Mouse (Mus musculus) small intestine, adult 2 months (tissue): ENCODE data around the gene Ipo4.

Source experiments
- CTCF ChIP-seq: fragments of 200-500 bp; IDR thresholded peaks from 2 replicates; pipeline ENCODE4 v1.5.1; 2012; ENCODE audit warnings: low read depth, mild to moderate bottlenecking, control low read depth, inconsistent platforms, low read length, moderate library complexity, mixed read lengths; ENCODE audit not compliant: insufficient replicate concordance, insufficient read length; ENCODE audit errors: extremely low read depth
- POLR2A ChIP-seq: fragments of 200-500 bp; IDR thresholded peaks from 2 replicates; pipeline ENCODE4 v1.6.1; 2012; ENCODE audit warnings: low read depth, mild to moderate bottlenecking, control low read depth, inconsistent platforms, low read length, moderate library complexity

DNA sequence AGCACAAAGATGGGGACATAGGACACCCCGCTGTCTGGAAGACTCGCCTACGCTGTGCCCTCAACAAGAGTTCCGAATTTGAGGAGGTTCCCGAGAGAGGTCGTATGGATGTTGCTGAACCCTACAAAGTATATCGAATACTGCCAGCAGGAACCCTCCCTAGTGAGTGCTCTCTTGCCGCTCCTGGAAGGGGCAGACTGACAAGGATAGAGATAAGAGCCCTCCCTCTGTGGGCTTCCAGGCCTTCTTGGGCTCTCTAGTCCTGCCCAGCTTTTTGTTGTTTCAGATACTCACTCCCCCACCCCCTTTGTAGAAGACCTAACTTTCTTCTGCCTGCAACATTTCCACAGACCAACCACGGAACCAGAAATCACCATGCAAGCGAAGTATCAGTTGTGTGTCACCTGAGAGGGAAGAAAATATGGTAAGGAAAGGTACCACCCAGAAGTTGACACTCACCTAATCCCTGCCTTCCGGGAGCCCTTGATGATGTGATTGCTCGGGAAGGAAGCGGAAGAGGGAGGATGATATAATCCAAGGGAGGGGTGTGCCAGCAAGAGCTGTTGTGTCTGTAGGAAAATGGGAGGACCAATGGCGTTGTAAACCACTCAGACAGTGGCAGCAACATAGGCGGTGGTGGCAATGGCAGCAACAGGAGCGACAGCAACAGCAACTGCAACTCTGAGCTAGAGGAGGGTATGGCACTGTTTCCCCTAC lies 29.9 kb downstream of the Ipo4 start:
- TF ChIP-seq CTCF (no peak), POLR2A (no peak)
